Mouse (Mus musculus) 3T3-L1 (cell line): ENCODE data around the gene Ubqln4.
A peak's percentile ranks its signal among the peaks of the same experiment; 100 is the strongest.

Source experiments
- DNase-seq: peaks from one replicate; pipeline ENCODE4 v3.0.0-alpha.2; 2015; ENCODE audit warnings: low read depth, low spot score

Ubqln4 gene

DNA sequence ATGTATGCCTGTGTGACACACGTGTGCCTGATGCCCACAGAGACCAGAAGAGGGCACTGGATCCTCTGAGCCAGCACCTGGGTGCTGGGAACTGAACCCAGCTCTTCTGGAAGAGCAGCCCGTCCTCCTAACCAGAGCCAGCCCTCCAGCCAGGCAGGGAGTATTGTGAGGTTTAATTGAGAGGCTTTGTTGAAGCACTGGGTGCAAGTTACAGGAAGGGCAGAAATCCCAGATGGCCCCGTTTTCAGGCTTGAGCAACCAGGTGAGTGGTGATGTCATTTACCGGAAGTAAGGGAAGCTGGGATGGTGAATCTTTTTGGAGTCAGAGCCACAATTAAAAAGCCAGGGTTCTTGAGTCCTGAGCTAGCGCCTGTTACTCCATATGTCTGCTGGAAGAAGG is 28.5 kb upstream of the Ubqln4 start:
- DNase-seq, result no peak

DNA sequence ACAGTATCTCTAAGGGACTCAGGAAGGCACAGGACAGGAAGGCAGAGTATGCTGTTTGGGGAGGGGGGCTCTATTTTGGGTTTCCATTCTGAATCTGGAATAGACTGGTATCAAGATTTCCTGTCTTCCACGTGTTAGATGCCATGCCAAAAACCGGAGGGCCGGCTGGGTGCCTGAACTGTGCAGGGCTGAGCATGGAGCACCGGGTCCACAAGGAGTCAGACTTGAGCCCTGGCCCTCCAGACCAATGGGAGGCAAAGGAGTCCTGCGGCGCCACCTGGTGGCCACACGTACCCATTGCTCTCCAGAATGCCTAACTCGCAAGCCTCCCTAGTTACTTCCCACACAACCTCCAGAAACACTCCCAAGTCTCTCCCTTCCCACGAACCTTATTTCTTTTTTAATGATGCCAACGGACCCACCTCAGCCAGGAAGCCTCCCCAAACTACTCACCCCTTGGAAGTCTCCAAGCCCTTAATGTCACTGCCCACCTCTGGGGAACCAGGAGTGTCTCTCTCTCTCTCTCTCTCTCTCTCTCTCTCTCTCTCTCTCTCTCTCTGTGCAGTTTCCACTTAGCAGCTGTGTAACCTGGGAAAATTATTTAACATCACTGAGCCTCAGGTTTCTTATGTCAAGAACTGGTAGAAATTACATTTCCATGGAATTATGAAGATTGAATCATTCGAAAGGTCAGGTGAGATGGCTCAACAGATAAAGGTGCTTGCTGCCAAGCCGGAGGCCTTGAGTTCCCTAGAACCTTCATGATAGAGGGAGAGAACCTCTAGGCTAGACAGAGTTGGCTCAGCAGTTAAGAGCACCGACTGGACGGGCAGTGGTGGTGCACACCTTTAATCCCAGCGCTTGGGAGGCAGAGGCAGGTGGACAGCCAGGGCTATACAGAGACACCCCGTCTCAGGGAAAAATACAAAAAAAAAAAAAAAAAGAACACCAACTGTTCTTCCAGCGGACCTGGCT is 27.1 kb upstream of the Ubqln4 start:
- DNase-seq, result peak; percentile 97

DNA sequence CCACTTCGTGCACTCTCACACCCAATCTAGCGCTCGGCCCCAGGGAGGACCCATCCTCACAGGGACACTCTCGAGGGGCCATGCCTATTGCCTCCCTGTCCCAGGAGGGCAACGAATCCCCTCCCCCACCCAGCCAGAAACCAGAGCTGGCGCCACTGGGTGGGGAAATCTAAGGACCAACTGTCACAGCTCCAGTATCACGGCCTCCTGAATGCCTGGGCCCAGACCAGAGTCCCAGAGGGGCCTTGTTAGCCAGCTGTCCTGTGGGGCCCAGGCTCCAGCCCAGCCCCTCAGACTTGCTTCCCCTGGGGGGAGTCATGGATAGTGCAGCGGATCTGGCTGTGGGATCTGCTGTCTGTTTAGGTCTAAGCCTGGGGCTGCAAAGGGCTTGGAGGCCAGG is 26.0 kb upstream of the Ubqln4 start:
- DNase-seq, result no peak

DNA sequence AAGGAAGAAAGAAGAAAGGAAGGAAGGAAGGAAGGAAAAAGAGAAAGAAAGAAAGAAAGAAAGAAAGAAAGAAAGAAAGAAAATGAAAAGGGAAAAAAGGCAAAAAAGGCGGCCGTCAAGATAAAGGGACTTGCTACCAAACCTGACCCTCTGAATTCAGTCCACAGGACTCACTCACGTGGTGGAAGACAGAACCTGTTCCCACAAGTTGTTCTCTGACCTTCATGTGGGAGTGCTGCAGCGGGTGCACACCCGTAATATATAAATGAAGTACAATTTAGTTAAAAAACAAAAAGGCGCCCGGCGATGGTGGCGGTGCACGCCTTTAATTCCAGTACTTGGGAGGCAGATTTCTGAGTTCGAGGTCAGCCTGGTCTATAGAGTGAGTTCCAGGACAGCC is 24.9 kb upstream of the Ubqln4 start:
- DNase-seq, result no peak

DNA sequence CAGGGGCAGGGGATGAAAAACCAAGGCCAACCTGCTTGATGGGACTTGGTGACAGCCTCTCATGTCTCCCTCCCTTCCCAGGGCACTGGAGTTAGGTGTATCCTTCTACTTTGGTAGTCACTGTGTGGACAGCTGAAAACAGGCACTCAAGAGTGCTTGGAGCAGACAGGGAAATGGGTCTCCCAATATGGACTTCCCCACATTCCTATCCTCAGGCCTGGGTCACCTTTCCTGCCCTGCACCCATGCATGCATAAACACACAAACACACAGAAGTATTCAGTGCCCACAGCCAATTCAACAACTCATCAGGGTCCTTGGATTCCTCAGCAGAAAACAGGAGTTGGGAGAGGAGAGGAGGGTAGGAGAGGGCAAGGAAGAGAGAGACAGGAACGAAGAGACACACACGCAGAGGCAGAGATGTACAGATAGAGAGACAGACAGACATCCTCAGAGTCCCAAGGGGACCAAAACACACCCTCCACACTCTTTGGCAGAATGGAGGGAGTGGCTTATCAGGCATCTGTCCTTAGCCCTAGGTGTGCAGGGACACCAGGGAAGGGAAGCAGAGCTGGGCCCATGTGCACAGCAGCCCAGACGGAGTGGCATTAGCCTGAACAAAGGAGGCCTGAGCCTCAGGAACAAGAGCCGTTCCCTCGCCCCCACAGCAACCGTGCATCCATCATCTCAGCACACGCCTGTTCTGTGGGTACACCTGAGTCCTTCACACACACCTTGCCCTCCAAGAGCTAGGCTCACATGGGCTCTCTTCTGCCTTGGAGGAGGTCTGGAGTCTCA is 24.2 kb upstream of the Ubqln4 start:
- DNase-seq, result no peak

DNA sequence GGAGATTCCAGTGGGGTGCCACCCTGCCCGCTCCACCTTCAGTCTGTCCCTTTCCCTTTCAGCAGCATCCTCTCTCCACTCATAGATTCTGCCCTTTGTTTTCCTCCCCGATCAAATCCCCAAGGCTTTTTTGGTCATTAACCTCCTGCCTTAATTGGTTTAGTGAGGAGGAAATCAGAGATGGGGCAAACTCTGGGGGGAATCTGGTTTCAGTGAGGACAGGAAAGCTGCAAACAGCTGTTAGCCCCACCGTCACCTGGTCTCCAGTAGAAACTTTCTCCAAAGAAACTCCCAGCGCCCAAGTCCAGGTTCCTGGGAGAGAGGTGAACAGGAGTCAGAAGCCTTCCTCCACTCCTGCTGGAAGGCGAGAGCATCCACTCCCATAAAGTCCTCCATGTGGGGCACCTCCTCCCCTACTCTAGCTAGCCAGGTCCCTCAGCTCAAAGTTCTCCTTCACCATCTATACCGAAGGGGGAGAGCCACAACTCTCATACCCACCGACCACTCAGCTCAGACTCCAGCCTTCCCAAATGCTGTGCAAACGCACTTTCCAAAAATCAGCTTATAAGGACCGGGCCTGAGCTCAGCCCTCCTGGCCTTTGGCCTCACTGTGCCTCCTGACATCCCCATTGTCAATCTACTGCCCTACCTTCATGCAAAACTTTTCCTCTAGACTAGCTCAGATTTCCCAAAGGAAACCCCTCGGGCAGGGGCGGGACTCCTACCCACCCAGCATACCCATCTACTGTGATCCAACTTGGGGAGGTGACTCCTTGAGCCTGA is 23.3 kb upstream of the Ubqln4 start:
- DNase-seq, result peak; percentile 44

DNA sequence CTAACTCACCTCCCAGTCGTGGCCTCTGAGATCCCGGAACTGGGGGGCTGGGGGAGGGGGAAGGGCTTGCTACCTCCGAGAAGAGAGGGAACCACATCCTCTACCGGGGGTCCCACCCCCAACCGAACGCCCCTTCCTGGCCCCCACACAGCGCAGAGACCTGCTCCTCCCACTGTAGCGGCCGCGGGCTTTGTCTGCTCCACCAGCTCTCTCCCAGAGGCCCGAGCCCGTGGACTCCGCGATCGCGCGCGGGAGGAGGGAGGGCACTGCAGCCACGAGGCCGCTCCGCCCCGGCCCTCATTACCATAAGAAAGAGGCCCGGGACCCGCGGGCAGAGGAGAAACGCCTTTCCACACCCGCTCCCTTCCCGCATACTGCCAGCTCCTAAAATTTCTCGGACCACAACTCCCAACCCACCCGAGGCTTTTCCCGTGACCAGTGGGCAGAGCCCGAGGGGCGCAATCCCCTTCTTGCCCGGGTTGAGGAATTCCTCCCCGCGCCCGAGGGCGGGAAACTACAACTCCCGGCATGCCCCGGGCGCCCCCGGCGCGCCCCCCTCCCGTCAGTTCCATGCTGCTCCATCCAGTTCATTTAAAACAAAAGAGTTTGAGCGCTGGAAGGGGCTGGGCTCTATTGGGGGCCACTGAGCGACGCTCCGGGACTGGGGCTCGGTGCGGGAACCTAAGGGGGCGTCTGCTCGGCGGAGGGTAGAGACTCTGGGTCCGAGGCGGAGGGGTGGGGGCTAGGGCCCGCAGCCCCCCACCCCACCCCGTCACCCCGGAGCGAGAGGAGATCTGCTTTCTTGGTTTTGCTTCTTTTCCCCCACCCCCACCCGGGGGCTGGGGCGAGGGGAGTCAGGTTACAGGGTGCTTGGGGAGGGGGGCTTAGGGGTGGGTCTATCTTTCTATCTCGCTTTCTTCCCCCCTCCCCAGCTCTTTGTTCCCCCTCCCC is 21.9 kb upstream of the Ubqln4 start:
- DNase-seq, result peak; percentile 74

DNA sequence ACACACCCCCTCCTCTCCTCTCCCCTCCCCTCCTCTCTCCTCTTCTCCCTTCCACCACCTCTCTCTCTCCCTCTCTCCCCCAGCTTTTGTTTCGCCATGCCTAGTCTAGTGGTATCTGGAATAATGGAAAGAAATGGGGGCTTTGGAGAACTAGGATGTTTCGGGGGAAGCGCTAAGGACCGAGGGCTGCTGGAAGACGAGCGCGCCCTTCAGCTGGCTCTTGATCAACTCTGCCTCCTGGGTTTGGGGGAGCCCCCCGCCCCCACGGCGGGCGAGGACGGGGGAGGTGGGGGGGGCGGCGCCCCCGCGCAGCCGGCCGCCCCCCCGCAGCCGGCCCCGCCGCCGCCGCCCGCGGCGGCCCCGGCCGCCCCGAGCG is 21.3 kb upstream of the Ubqln4 start, which contains the start of gene Mex3a:
Gene Mex3a, plus strand, starts transcription at position 97 of the 376 bp plus-strand sequence.
- no peak for DNase-seq

DNA sequence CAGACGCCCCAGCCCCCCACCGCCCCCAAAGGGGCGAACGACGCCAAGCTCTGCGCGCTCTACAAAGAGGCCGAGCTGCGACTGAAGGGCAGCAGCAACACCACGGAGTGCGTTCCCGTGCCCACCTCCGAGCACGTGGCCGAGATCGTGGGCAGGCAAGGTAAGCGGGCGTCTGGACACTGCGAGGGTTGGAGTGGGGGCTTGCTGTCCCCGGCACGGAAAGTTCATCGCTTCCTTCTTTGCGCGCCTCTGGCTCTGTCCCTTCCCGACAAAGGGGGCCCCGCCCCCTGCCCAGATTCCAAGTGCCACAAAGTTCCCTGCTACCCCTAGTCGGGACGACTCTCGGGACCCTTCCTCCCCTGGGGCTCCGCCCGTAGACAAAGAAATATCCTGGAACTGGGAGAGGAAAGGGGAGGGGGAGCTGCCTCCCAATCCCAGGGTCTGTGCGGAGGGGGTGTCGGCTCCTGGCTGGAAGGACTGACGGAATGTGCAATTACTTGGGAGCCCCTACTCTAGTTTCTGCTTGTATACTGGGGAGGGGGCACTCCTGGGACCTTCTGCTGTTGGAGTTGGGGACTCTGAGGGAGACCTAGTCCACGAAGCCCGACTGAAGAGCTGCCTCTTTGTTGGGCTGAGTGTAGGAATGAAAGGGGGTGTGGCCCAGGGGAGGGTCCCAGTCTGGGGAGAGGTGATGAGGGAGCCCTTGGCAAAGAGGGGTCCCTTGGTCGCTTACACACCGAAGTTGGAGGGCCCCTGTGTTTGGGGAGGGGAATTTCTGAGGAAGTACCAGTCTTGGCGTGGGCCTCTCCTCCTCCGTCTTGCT is 20.7 kb upstream of the Ubqln4 start:
- DNase-seq, result peak; percentile 24

DNA sequence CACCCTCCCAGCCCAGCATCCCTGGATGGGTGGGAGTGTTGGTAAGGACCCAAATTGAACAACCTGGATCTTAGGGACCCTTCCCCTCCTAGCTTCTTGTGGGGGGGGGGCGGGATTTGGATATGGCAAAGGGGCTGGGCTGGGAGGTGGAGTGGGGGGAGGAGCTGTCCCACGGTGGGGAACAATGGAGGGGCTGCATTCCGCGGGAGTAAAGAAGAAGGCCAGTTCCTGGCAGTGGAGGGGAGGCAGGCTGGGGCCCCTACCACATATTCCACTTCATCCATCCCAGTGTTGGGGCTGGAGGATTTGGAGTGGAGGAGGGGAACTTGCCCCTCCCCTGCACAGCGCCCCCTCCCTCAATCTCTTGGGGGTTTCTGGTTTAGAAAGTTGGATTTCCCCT is 19.9 kb upstream of the Ubqln4 start:
- no peak for DNase-seq

DNA sequence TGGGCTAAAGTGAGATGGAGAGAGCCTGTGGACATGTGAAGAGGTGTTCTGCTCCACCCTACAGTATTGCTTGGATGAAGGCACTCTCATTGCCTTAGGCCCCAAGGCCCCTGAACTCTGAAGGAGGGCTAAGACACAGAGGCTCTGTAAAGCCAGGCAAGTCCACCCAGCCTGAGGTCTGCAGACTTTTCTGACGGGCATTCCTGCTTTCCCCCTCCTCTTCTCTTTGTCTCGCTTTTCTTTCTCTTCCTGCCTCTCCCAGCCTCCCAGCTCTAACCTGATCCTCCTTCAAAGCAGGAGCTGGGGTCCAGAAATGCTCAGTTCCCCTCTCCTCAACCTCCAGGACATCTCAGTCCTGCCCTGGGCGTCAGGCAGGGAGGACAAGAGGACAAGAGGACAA is 18.6 kb upstream of the Ubqln4 start:
- no peak for DNase-seq

DNA sequence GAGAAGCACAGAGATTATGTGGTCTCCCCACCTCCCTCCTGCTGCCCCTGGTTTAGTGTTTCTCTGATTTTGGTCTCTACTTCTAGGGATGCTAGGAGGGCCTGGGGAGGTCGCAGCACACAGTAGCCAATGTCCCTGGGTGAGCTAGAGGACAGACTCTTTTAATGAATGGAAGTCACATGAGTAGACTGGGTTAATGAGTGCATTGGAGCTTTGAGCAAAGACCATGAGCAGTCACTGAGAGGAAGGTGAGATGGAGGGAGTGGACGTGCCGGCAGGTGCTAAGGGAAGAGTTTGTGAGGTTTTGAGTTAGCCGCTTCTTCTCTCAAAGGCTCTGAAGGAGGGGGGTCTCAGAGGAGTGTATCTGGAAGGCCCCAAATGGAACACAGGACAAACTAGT is 18.0 kb upstream of the Ubqln4 start:
- DNase-seq, result no peak

DNA sequence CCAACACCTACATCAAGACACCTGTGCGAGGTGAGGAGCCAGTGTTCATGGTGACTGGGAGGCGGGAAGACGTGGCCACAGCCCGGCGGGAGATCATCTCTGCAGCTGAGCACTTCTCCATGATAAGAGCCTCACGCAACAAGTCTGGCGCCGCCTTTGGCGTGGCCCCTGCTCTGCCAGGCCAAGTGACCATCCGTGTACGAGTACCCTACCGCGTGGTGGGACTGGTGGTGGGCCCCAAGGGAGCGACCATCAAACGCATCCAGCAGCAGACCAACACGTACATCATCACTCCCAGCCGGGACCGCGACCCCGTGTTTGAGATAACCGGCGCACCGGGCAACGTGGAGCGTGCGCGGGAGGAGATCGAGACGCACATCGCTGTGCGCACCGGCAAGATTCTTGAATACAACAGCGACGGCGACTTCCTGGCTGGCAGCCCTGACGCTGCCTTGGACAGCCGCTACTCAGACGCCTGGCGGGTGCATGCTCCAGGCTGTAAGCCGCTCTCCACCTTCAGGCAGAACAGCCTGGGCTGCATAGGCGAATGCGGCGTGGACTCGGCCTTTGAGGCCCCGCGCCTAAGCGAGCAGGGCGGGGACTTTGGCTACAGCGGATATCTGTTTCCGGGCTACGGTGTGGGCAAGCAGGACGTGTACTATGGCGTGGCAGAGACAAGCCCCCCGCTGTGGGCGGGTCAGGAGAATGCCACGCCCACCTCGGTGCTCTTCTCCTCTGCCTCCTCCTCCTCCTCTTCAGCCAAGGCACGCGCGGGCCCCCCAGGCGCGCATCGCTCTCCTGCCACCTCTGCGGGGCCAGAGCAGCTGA is 17.2 kb upstream of the Ubqln4 start:
- DNase-seq, result no peak

DNA sequence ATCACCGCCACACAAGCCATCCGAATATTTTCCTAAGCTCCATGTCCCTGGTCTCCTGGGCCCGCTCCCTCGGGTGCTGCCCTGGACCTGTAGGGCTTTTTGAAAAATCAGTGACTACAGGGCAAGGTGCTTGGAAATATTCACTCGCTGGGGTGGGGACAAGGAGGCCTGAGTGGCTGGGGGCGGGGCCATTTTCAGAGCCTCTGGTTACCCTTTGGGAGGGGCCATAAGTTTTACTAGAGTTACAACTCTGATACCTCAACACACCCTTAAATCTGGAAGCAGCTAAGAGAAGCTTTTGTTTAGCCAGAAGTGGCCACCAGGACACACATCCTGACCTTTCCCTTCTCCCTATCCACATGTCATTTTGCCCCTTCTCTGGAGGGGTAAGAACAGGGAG is 16.4 kb upstream of the Ubqln4 start:
- DNase-seq, result no peak

DNA sequence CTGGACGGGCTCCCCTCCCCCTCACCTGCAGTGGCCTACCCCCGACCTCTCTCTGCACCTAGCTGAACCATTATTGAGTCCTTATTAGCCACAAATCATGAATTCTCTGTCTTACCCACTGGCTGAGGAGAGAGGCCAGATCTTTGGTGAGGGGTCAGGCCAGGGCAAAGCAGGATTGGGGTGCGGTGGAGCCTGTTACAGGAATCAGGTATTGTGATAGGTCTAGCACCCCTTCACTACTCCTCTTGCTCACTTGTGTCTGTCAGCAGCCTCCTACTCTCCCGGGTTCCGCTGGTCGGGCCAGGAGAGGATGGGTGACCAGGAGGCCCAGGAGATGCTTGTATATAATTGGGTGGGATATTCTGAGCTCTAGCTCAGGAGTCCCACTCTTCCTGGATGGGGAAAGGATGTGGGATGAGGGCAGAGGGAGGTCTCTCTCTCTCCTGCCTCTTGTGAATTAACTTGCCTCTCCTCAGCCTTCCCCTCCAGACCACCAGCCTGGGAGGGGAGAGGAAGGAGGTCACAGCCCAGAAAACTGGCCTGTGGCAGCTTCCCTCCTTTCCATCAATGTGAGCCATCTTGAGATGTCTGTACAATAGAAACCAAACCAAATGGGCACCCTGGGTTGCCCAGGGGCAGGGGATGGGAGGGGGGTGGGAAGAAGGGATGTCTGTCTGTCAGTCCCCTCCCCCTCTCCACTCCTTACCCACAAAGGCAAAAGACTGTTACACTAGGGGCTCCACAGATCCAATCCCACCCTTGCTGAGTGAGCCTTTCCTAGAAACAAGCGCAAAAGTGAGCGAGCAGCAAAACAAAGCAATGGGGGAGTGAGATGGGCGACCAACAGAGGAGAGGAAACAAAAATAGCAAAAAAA is 15.1 kb upstream of the Ubqln4 start:
- DNase-seq, result no peak

DNA sequence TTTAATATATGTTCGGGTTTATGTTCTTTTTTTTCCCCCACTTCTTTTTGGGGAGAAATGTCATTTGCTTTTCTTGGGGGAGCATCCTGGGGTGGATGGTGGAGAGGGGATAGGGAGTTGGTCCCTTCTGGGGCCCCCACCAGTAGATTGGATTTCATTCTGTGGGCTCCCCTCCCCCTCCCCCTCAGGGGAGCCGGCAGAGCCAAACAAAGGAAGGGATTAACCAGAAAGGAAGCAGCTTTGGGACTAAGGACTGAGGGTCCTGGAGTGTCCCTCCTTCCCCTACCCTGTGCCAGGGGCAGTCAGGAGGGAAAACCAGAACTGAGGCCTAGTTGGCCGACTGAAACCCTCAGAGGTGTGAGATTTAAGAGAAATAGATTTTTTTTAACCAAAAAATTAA is 14.2 kb upstream of the Ubqln4 start:
- no peak for DNase-seq

DNA sequence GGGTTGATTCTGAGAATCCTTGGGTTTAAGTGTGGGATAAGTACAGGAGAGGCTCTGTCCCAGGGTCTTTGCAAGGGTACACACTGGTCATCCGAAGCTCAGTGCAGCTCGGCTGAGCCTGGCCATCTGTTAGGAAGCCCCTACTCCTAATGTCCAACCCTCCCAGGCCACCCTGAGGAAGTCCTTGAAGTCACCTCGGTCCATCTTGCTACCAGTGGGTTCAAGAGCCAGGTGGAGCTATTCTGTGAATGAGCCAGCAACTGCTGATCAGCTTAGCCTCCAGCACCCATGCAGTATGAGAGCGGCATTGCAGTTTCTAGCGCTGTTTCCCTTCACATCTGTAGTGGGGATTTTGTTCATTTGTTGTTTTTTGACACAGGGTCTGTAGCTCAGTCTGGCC is 13.5 kb upstream of the Ubqln4 start:
- DNase-seq, result no peak
